Mouse (Mus musculus): ENCODE data around the gene Cpvl. TPM values are rescaled to one million over a fixed set of nuclear protein-coding genes. Genes with fewer than 3 reads are reported as not detected.

The Cpvl gene
- polyA plus RNA-seq, 1 experiment from 2014 or later = not detected

GRCm38 (mm10) chr6:53874881-53875429 is 103.5 kb downstream of the Cpvl start:
- no peaks in the 10 kb centered on the region for H3K4me1 ChIP-seq (ENCODE audit: insufficient read depth)
- H3K36me3 ChIP-seq (replicated peaks; ENCODE audit: insufficient read depth, low read length) = no peaks in the 10 kb centered on the region
- no peak overlapping the region for H3K4me3 ChIP-seq (ENCODE audit: low read depth, low read length)
- WGBS (ENCODE audit: insufficient replicate concordance) = 71% methylated on average over 9 of the region's 9 CpGs
- H3K4me2 ChIP-seq (ENCODE audit: low read depth, low read length) = no peak overlapping the region
- no peak for TF ChIP-seq EP300 (IDR thresholded peaks at IDR 0.05; ENCODE audit: low read depth)
- no peak for TF ChIP-seq CTCF (IDR thresholded peaks at IDR 0.05; ENCODE audit: low read depth)
- H3K9me3 ChIP-seq (ENCODE audit: low read length) = no peaks in the 10 kb centered on the region
- H3K27me3 ChIP-seq (ENCODE audit: insufficient read depth, low read length) = 0 out of 2 replicates have a peak, but pooled peaks cover 2% of the 10 kb centered on the region
- H3K27ac ChIP-seq (ENCODE audit: low read depth) = no peak overlapping the region
- H3K9ac ChIP-seq (replicated peaks) = no peak overlapping the region
- no peak for DNase-seq
- no peak for ATAC-seq

GRCm38 (mm10) chr6:53871903-53872302 is 106.6 kb downstream of the Cpvl start:
- TF ChIP-seq CTCF (IDR thresholded peaks at IDR 0.05; ENCODE audit: low read depth) (0 out of 2 replicates have a peak, but pooled peaks have one; percentile 22), EP300 (IDR thresholded peaks at IDR 0.05; ENCODE audit: low read depth) (no peak)
- 0 out of 2 replicates have a peak, but pooled peaks cover 2% of the 10 kb centered on the region for H3K27me3 ChIP-seq (ENCODE audit: insufficient read depth, low read length)
- 88% methylated on average over 6 of the region's 6 CpGs for WGBS (ENCODE audit: insufficient replicate concordance)

GRCm38 (mm10) chr6:53863011-53863410 is 115.5 kb downstream of the Cpvl start:
- WGBS (ENCODE audit: insufficient replicate concordance) = 47% methylated on average over 2 of the region's 2 CpGs
- no peaks in the 10 kb centered on the region for H3K4me1 ChIP-seq (ENCODE audit: insufficient read depth)

More at GRCm38 (mm10) chr6:53871903-53872302, 106.6 kb downstream of the Cpvl start:
- H3K36me3 ChIP-seq (replicated peaks; ENCODE audit: insufficient read depth, low read length) = no peaks in the 10 kb centered on the region
- H3K9me3 ChIP-seq (ENCODE audit: low read length) = no peaks in the 10 kb centered on the region
- ATAC-seq (no peak), DNase-seq (no peak)
- no peak overlapping the region for H3K4me3 ChIP-seq (ENCODE audit: low read depth, low read length)
- no peak overlapping the region for H3K27ac ChIP-seq (ENCODE audit: low read depth)
- H3K4me1 ChIP-seq (ENCODE audit: insufficient read depth) = no peaks in the 10 kb centered on the region
- no peak overlapping the region for H3K4me2 ChIP-seq (ENCODE audit: low read depth, low read length)
- no peak overlapping the region for H3K9ac ChIP-seq (replicated peaks)

GRCm38 (mm10) chr6:53859106-53859505 is 119.4 kb downstream of the Cpvl start:
- Histone ChIP-seq H3K36me3 (replicated peaks; ENCODE audit: insufficient read depth, low read length) (no peaks in the 10 kb centered on the region), H3K9ac (replicated peaks) (no peak overlapping the region), H3K4me3 (ENCODE audit: low read depth, low read length) (no peak overlapping the region), H3K4me2 (ENCODE audit: low read depth, low read length) (no peak overlapping the region), H3K4me1 (ENCODE audit: insufficient read depth) (no peaks in the 10 kb centered on the region), H3K27ac (ENCODE audit: low read depth) (no peak overlapping the region), H3K27me3 (ENCODE audit: insufficient read depth, low read length) (no peaks in the 10 kb centered on the region), H3K9me3 (ENCODE audit: low read length) (no peaks in the 10 kb centered on the region)
- DNase-seq = no peak
- TF ChIP-seq EP300 (IDR thresholded peaks at IDR 0.05; ENCODE audit: low read depth) (no peak), CTCF (IDR thresholded peaks at IDR 0.05; ENCODE audit: low read depth) (no peak)
- ATAC-seq = no peak
- 29% methylated on average over 1 of the region's 1 CpGs for WGBS (ENCODE audit: insufficient replicate concordance)

More at GRCm38 (mm10) chr6:53863011-53863410, 115.5 kb downstream of the Cpvl start:
- ATAC-seq (no peak), DNase-seq (no peak)
- H3K4me3 ChIP-seq (ENCODE audit: low read depth, low read length) = no peak overlapping the region
- no peaks in the 10 kb centered on the region for H3K9me3 ChIP-seq (ENCODE audit: low read length)
- TF ChIP-seq CTCF (IDR thresholded peaks at IDR 0.05; ENCODE audit: low read depth) (no peak), EP300 (IDR thresholded peaks at IDR 0.05; ENCODE audit: low read depth) (no peak)
- H3K36me3 ChIP-seq (replicated peaks; ENCODE audit: insufficient read depth, low read length) = no peaks in the 10 kb centered on the region
- no peaks in the 10 kb centered on the region for H3K27me3 ChIP-seq (ENCODE audit: insufficient read depth, low read length)
- no peak overlapping the region for H3K27ac ChIP-seq (ENCODE audit: low read depth)
- H3K4me2 ChIP-seq (ENCODE audit: low read depth, low read length) = no peak overlapping the region
- H3K9ac ChIP-seq (replicated peaks) = no peak overlapping the region

- Histone ChIP-seq H3K27ac (ENCODE audit: low read depth) (no peak overlapping the region), H3K4me1 (ENCODE audit: insufficient read depth) (no peaks in the 10 kb centered on the region), H3K4me3 (ENCODE audit: low read depth, low read length) (no peak overlapping the region), H3K4me2 (ENCODE audit: low read depth, low read length) (no peak overlapping the region), H3K9me3 (ENCODE audit: low read length) (no peaks in the 10 kb centered on the region), H3K36me3 (replicated peaks; ENCODE audit: insufficient read depth, low read length) (no peaks in the 10 kb centered on the region), H3K27me3 (ENCODE audit: insufficient read depth, low read length) (no peaks in the 10 kb centered on the region), H3K9ac (replicated peaks) (no peak overlapping the region)
- no peak for DNase-seq
- no peak for TF ChIP-seq EP300 (IDR thresholded peaks at IDR 0.05; ENCODE audit: low read depth)
- no peak for TF ChIP-seq CTCF (IDR thresholded peaks at IDR 0.05; ENCODE audit: low read depth)
- 73% methylated on average over 7 of the region's 7 CpGs for WGBS (ENCODE audit: insufficient replicate concordance)
- no peak for ATAC-seq
These were observed 120.6 kb downstream of the Cpvl start for GRCm38 (mm10) chr6:53857822-53858221.

GRCm38 (mm10) chr6:53856775-53857174 is 121.7 kb downstream of the Cpvl start:
- no peak overlapping the region for H3K4me2 ChIP-seq (ENCODE audit: low read depth, low read length)
- no peak for DNase-seq
- no peak overlapping the region for H3K27ac ChIP-seq (ENCODE audit: low read depth)
- no peak overlapping the region for H3K4me3 ChIP-seq (ENCODE audit: low read depth, low read length)
- H3K9me3 ChIP-seq (ENCODE audit: low read length) = no peaks in the 10 kb centered on the region
- no peak for ATAC-seq
- no peaks in the 10 kb centered on the region for H3K27me3 ChIP-seq (ENCODE audit: insufficient read depth, low read length)
- no peaks in the 10 kb centered on the region for H3K36me3 ChIP-seq (replicated peaks; ENCODE audit: insufficient read depth, low read length)
- H3K9ac ChIP-seq (replicated peaks) = no peak overlapping the region
- WGBS (ENCODE audit: insufficient replicate concordance) = 60% methylated on average over 2 of the region's 2 CpGs
- no peaks in the 10 kb centered on the region for H3K4me1 ChIP-seq (ENCODE audit: insufficient read depth)
- TF ChIP-seq EP300 (IDR thresholded peaks at IDR 0.05; ENCODE audit: low read depth) (no peak), CTCF (IDR thresholded peaks at IDR 0.05; ENCODE audit: low read depth) (no peak)
